Mouse (Mus musculus) limb, embryonic 14.5 days (tissue): ENCODE results near the gene Rbbp7. TPM values are rescaled to one million over a fixed set of nuclear protein-coding genes. Genes with fewer than 3 reads are reported as not detected.

Experiments used
- ATAC-seq: fragments of 200-750 bp; cut with Nextera tagmentation; 2 replicates; pipeline ENCODE4 v1.8.0; 2017; ENCODE audit warnings: low read depth, moderate number of reproducible peaks, moderate TSS enrichment; ENCODE audit not compliant: low FRiP score
- DNase-seq: peaks from one replicate; pipeline ENCODE4 v3.0.0-alpha.2; 2015; ENCODE audit warnings: low spot score
- H3K27ac ChIP-seq: fragments of 300-500 bp; sonication (generic); replicated peaks from 2 replicates; pipeline ENCODE4 v1.5.1; 2014; ENCODE audit warnings: low read depth, mild to moderate bottlenecking, low read length, moderate library complexity, mixed read lengths
- H3K27me3 ChIP-seq: fragments of 300-500 bp; sonication (generic); 2 replicates; pipeline ENCODE4 v1.6.1; 2014; ENCODE audit warnings: low read length, mixed read lengths; ENCODE audit not compliant: control insufficient read depth, insufficient read depth
- H3K36me3 ChIP-seq: fragments of 300-500 bp; sonication (generic); 2 replicates; pipeline ENCODE4 v1.6.1; 2014; ENCODE audit warnings: mild to moderate bottlenecking, low read length, moderate library complexity, mixed read lengths; ENCODE audit not compliant: control insufficient read depth, insufficient read depth
- H3K4me1 ChIP-seq: fragments of 300-500 bp; sonication (generic); 2 replicates; pipeline ENCODE4 v1.6.1; 2014; ENCODE audit warnings: antibody characterized with exemption, low read length, mixed read lengths; ENCODE audit not compliant: control insufficient read depth, insufficient read depth
- H3K4me2 ChIP-seq: fragments of 300-500 bp; sonication (generic); replicated peaks from 2 replicates; pipeline ENCODE4 v1.6.1; 2014; ENCODE audit warnings: low read depth, mild to moderate bottlenecking, low read length, moderate library complexity; ENCODE audit not compliant: severe bottlenecking
- H3K4me3 ChIP-seq: fragments of 300-500 bp; sonication (generic); replicated peaks from 2 replicates; pipeline ENCODE4 v1.5.1; 2014; ENCODE audit warnings: low read length
- H3K9ac ChIP-seq: fragments of 300-500 bp; sonication (generic); 2 replicates; pipeline ENCODE4 v1.6.1; 2014; ENCODE audit warnings: mild to moderate bottlenecking, low read depth, low read length, moderate library complexity; ENCODE audit not compliant: severe bottlenecking
- H3K9me3 ChIP-seq: fragments of 300-500 bp; sonication (generic); 2 replicates; pipeline ENCODE4 v1.6.1; 2016; ENCODE audit warnings: low read length; ENCODE audit not compliant: control insufficient read depth
- POLR2A ChIP-seq: fragments of 200-500 bp; IDR thresholded peaks from 2 replicates; pipeline ENCODE4 v1.8.0; 2012; ENCODE audit warnings: inconsistent platforms, mild to moderate bottlenecking, moderate library complexity, borderline replicate concordance; ENCODE audit not compliant: insufficient read depth, insufficient read length; ENCODE audit errors: extremely low read depth
- WGBS: fragments of 180-500 bp; shearing (Covaris S2); extraction: QIAGEN DNeasy Blood & Tissue Kit; methylation state at CpG from one replicate; pipeline ENCODE4 v1.1.7; 2014; 5-methylcytosine and 5-hydroxymethylcytosine counted together
- polyA plus RNA-seq, 2 experiments: library from polyadenylated mRNA; depleted of rRNA in 1 of 2; stranded (reverse) in 1 of 2; unstranded in 1 of 2; fragments of >200 nt; fragmentation: Nextera tagmentation in 1 of 2; extraction: Ambion mirVana in 1 of 2; gene quantifications; 2 replicates each; pipeline versions ENCODE4 v1.2.1 to v1.2.3; 2012 to 2014

Gene Rbbp7
- polyA plus RNA-seq, 2 experiments: 266 to 433 TPM

- no peaks in the 10 kb centered on the region for H3K4me1 ChIP-seq
- no peak overlapping the region for H3K4me3 ChIP-seq
- no peak overlapping the region for H3K9ac ChIP-seq
- DNase-seq (no peak), ATAC-seq (no peak)
- H3K27me3 ChIP-seq: no peaks in the 10 kb centered on the region
- H3K36me3 ChIP-seq: no peaks in the 10 kb centered on the region
- 77% methylated on average over 7 of the region's 7 CpGs for WGBS
- TF ChIP-seq POLR2A: no peak
- H3K27ac ChIP-seq: no peak overlapping the region
- H3K4me2 ChIP-seq: no peak overlapping the region
- no peaks in the 10 kb centered on the region for H3K9me3 ChIP-seq
These were observed 32.0 kb upstream of the Rbbp7 start for GRCm38 (mm10) chrX:162728228-162728627.

GRCm38 (mm10) chrX:162730031-162730430 is 30.2 kb upstream of the Rbbp7 start:
- DNase-seq (no peak), ATAC-seq (no peak)
- Histone ChIP-seq H3K4me2 (no peak overlapping the region), H3K9ac (no peak overlapping the region), H3K4me3 (no peak overlapping the region), H3K9me3 (no peaks in the 10 kb centered on the region), H3K36me3 (no peaks in the 10 kb centered on the region), H3K27me3 (no peaks in the 10 kb centered on the region), H3K4me1 (no peaks in the 10 kb centered on the region), H3K27ac (no peak overlapping the region)
- WGBS: 84% methylated on average over 4 of the region's 4 CpGs
- no peak for TF ChIP-seq POLR2A

GRCm38 (mm10) chrX:162734997-162735929 is 24.9 kb upstream of the Rbbp7 start:
- peak overlapping the region; percentile 44 for H3K9ac ChIP-seq
- WGBS: 19% methylated on average over 25 of the region's 25 CpGs
- H3K36me3 ChIP-seq: no peaks in the 10 kb centered on the region
- no peaks in the 10 kb centered on the region for H3K9me3 ChIP-seq
- DNase-seq (peak; percentile 71), ATAC-seq (peak; percentile 91)
- no peaks in the 10 kb centered on the region for H3K27me3 ChIP-seq
- no peak for TF ChIP-seq POLR2A
- H3K27ac ChIP-seq: peak overlapping the region; percentile 89
- peak overlapping the region; percentile 35 for H3K4me3 ChIP-seq
- H3K4me2 ChIP-seq: peak overlapping the region; percentile 51
- H3K4me1 ChIP-seq: no peaks in the 10 kb centered on the region

GRCm38 (mm10) chrX:162736140-162736659 is 24.0 kb upstream of the Rbbp7 start:
- DNase-seq: peak; percentile 40
- peak overlapping the region; percentile 35 for H3K4me3 ChIP-seq
- H3K4me1 ChIP-seq: no peaks in the 10 kb centered on the region
- no peaks in the 10 kb centered on the region for H3K27me3 ChIP-seq
- no peaks in the 10 kb centered on the region for H3K36me3 ChIP-seq
- H3K4me2 ChIP-seq: peak overlapping the region; percentile 51
- peak; percentile 63 for ATAC-seq
- no peak for TF ChIP-seq POLR2A
- 24% methylated on average over 9 of the region's 9 CpGs for WGBS
- peak overlapping the region; percentile 89 for H3K27ac ChIP-seq
- H3K9ac ChIP-seq: peak overlapping the region; percentile 44
- H3K9me3 ChIP-seq: no peaks in the 10 kb centered on the region

GRCm38 (mm10) chrX:162748696-162749420 is 11.3 kb upstream of the Rbbp7 start:
- H3K27me3 ChIP-seq: no peaks in the 10 kb centered on the region
- TF ChIP-seq POLR2A: no peak
- H3K9me3 ChIP-seq: no peaks in the 10 kb centered on the region
- H3K27ac ChIP-seq: no peak overlapping the region
- no peaks in the 10 kb centered on the region for H3K4me1 ChIP-seq
- H3K4me2 ChIP-seq: no peak overlapping the region
- no peak for ATAC-seq
- WGBS: 48% methylated on average over 9 of the region's 9 CpGs
- no peak for DNase-seq
- no peaks in the 10 kb centered on the region for H3K36me3 ChIP-seq
- H3K9ac ChIP-seq: no peak overlapping the region
- H3K4me3 ChIP-seq: no peak overlapping the region
